Mouse (Mus musculus): ENCODE data around the gene Atp6v0e. TPM values are rescaled to one million over a fixed set of nuclear protein-coding genes. Genes with fewer than 3 reads are reported as not detected.

The Atp6v0e gene
- polyA plus RNA-seq, 1 experiment from 2014 or later: 122 TPM

- no peak overlapping the region for H3K4me3 ChIP-seq (ENCODE audit: low read depth, low read length)
- WGBS: 91% methylated on average over 8 of the region's 8 CpGs
- H3K4me2 ChIP-seq (ENCODE audit: low read depth): no peak overlapping the region
- ATAC-seq (ENCODE audit: insufficient read depth, low FRiP score, low TSS enrichment) (no peak), DNase-seq (ENCODE audit: low spot score) (no peak)
- no peaks in the 10 kb centered on the region for H3K27me3 ChIP-seq (ENCODE audit: control insufficient read depth, insufficient read depth, low read length)
- H3K9ac ChIP-seq (ENCODE audit: low read length): no peak overlapping the region
- H3K4me1 ChIP-seq (ENCODE audit: control insufficient read depth, insufficient read depth, low read length): 0 out of 2 replicates have a peak, but pooled peaks cover 5% of the 10 kb centered on the region
- no peak overlapping the region for H3K27ac ChIP-seq (ENCODE audit: low read depth, low read length)
- peaks cover 11% of the 10 kb centered on the region for H3K36me3 ChIP-seq (ENCODE audit: control insufficient read depth, insufficient read depth, low read length)
- no peaks in the 10 kb centered on the region for H3K9me3 ChIP-seq (ENCODE audit: control insufficient read depth, low read length)
These were observed 17.6 kb upstream of the Atp6v0e start for GRCm38 (mm10) chr17:26645411-26645854.

GRCm38 (mm10) chr17:26647283-26647682 lies 15.7 kb upstream of the Atp6v0e start:
- Histone ChIP-seq H3K27me3 (ENCODE audit: control insufficient read depth, insufficient read depth, low read length) (no peaks in the 10 kb centered on the region), H3K27ac (ENCODE audit: low read depth, low read length) (no peak overlapping the region), H3K4me2 (ENCODE audit: low read depth) (no peak overlapping the region), H3K4me3 (ENCODE audit: low read depth, low read length) (no peak overlapping the region), H3K9ac (ENCODE audit: low read length) (no peak overlapping the region), H3K9me3 (ENCODE audit: control insufficient read depth, low read length) (no peaks in the 10 kb centered on the region), H3K4me1 (ENCODE audit: control insufficient read depth, insufficient read depth, low read length) (0 out of 2 replicates have a peak, but pooled peaks cover 5% of the 10 kb centered on the region), H3K36me3 (ENCODE audit: control insufficient read depth, insufficient read depth, low read length) (peaks cover 2% of the 10 kb centered on the region; the same call in 1 of the 2 replicates)
- no peak for ATAC-seq (ENCODE audit: insufficient read depth, low FRiP score, low TSS enrichment)
- DNase-seq (ENCODE audit: low spot score): no peak
- 86% methylated on average over 13 of the region's 13 CpGs for WGBS

GRCm38 (mm10) chr17:26649565-26649964 lies 13.5 kb upstream of the Atp6v0e start:
- no peak for ATAC-seq (ENCODE audit: insufficient read depth, low FRiP score, low TSS enrichment)
- H3K9ac ChIP-seq (ENCODE audit: low read length): no peak overlapping the region
- 0 out of 2 replicates have a peak, but pooled peaks cover 2% of the 10 kb centered on the region for H3K4me1 ChIP-seq (ENCODE audit: control insufficient read depth, insufficient read depth, low read length)
- H3K9me3 ChIP-seq (ENCODE audit: control insufficient read depth, low read length): no peaks in the 10 kb centered on the region
- no peak for DNase-seq (ENCODE audit: low spot score)
- H3K4me3 ChIP-seq (ENCODE audit: low read depth, low read length): no peak overlapping the region
- no peak overlapping the region for H3K4me2 ChIP-seq (ENCODE audit: low read depth)
- no peaks in the 10 kb centered on the region for H3K27me3 ChIP-seq (ENCODE audit: control insufficient read depth, insufficient read depth, low read length)
- WGBS: 83% methylated on average over 4 of the region's 4 CpGs
- H3K27ac ChIP-seq (ENCODE audit: low read depth, low read length): no peak overlapping the region
- H3K36me3 ChIP-seq (ENCODE audit: control insufficient read depth, insufficient read depth, low read length): no peaks in the 10 kb centered on the region

- no peaks in the 10 kb centered on the region for H3K4me1 ChIP-seq (ENCODE audit: control insufficient read depth, insufficient read depth, low read length)
- H3K36me3 ChIP-seq (ENCODE audit: control insufficient read depth, insufficient read depth, low read length): no peaks in the 10 kb centered on the region
- no peak overlapping the region for H3K9ac ChIP-seq (ENCODE audit: low read length)
These were observed 12.3 kb upstream of the Atp6v0e start for GRCm38 (mm10) chr17:26650451-26651363.

GRCm38 (mm10) chr17:26658854-26659572 lies 4.0 kb upstream of the Atp6v0e start:
- Histone ChIP-seq H3K27me3 (ENCODE audit: control insufficient read depth, insufficient read depth, low read length) (no peaks in the 10 kb centered on the region), H3K9me3 (ENCODE audit: control insufficient read depth, low read length) (no peaks in the 10 kb centered on the region), H3K4me3 (ENCODE audit: low read depth, low read length) (no peak overlapping the region), H3K4me2 (ENCODE audit: low read depth) (no peak overlapping the region), H3K27ac (ENCODE audit: low read depth, low read length) (no peak overlapping the region), H3K9ac (ENCODE audit: low read length) (no peak overlapping the region), H3K36me3 (ENCODE audit: control insufficient read depth, insufficient read depth, low read length) (no peaks in the 10 kb centered on the region), H3K4me1 (ENCODE audit: control insufficient read depth, insufficient read depth, low read length) (0 out of 2 replicates have a peak, but pooled peaks cover 3% of the 10 kb centered on the region)
- no peak for ATAC-seq (ENCODE audit: insufficient read depth, low FRiP score, low TSS enrichment)
- DNase-seq (ENCODE audit: low spot score): no peak
- 50% methylated on average over 17 of the region's 21 CpGs for WGBS

More at GRCm38 (mm10) chr17:26650451-26651363, 12.3 kb upstream of the Atp6v0e start:
- ATAC-seq (ENCODE audit: insufficient read depth, low FRiP score, low TSS enrichment): no peak
- peak; percentile 29 for DNase-seq (ENCODE audit: low spot score)
- no peak overlapping the region for H3K4me2 ChIP-seq (ENCODE audit: low read depth)
- no peak overlapping the region for H3K27ac ChIP-seq (ENCODE audit: low read depth, low read length)
- no peak overlapping the region for H3K4me3 ChIP-seq (ENCODE audit: low read depth, low read length)
- WGBS: 83% methylated on average over 14 of the region's 14 CpGs
- no peaks in the 10 kb centered on the region for H3K27me3 ChIP-seq (ENCODE audit: control insufficient read depth, insufficient read depth, low read length)
- no peaks in the 10 kb centered on the region for H3K9me3 ChIP-seq (ENCODE audit: control insufficient read depth, low read length)

GRCm38 (mm10) chr17:26659573-26659915 lies 3.5 kb upstream of the Atp6v0e start:
- DNase-seq (ENCODE audit: low spot score) (no peak), ATAC-seq (ENCODE audit: insufficient read depth, low FRiP score, low TSS enrichment) (no peak)
- H3K9ac ChIP-seq (ENCODE audit: low read length): no peak overlapping the region
- no peak overlapping the region for H3K27ac ChIP-seq (ENCODE audit: low read depth, low read length)
- H3K4me1 ChIP-seq (ENCODE audit: control insufficient read depth, insufficient read depth, low read length): 0 out of 2 replicates have a peak, but pooled peaks cover 3% of the 10 kb centered on the region
- H3K4me3 ChIP-seq (ENCODE audit: low read depth, low read length): no peak overlapping the region
- no peaks in the 10 kb centered on the region for H3K27me3 ChIP-seq (ENCODE audit: control insufficient read depth, insufficient read depth, low read length)
- no peak overlapping the region for H3K4me2 ChIP-seq (ENCODE audit: low read depth)
- H3K36me3 ChIP-seq (ENCODE audit: control insufficient read depth, insufficient read depth, low read length): no peaks in the 10 kb centered on the region
- no peaks in the 10 kb centered on the region for H3K9me3 ChIP-seq (ENCODE audit: control insufficient read depth, low read length)
- WGBS: 62% methylated on average over 3 of the region's 3 CpGs

GRCm38 (mm10) chr17:26660192-26660912 lies 2.7 kb upstream of the Atp6v0e start:
- no peaks in the 10 kb centered on the region for H3K9me3 ChIP-seq (ENCODE audit: control insufficient read depth, low read length)
- H3K4me2 ChIP-seq (ENCODE audit: low read depth): no peak overlapping the region
- ATAC-seq (ENCODE audit: insufficient read depth, low FRiP score, low TSS enrichment) (no peak; the same call in 1 of the 2 replicates), DNase-seq (ENCODE audit: low spot score) (peak; percentile 84)
- no peak overlapping the region for H3K27ac ChIP-seq (ENCODE audit: low read depth, low read length)
- no peak overlapping the region for H3K4me3 ChIP-seq (ENCODE audit: low read depth, low read length)
- no peaks in the 10 kb centered on the region for H3K36me3 ChIP-seq (ENCODE audit: control insufficient read depth, insufficient read depth, low read length)
- H3K27me3 ChIP-seq (ENCODE audit: control insufficient read depth, insufficient read depth, low read length): no peaks in the 10 kb centered on the region
- WGBS: 27% methylated on average over 21 of the region's 21 CpGs
- no peak overlapping the region for H3K9ac ChIP-seq (ENCODE audit: low read length)
- H3K4me1 ChIP-seq (ENCODE audit: control insufficient read depth, insufficient read depth, low read length): 0 out of 2 replicates have a peak, but pooled peaks cover 3% of the 10 kb centered on the region

- WGBS: 82% methylated on average over 5 of the region's 5 CpGs
- H3K27me3 ChIP-seq (ENCODE audit: control insufficient read depth, insufficient read depth, low read length): no peaks in the 10 kb centered on the region
- H3K9me3 ChIP-seq (ENCODE audit: control insufficient read depth, low read length): no peaks in the 10 kb centered on the region
- H3K36me3 ChIP-seq (ENCODE audit: control insufficient read depth, insufficient read depth, low read length): no peaks in the 10 kb centered on the region
- H3K4me2 ChIP-seq (ENCODE audit: low read depth): no peak overlapping the region
- H3K9ac ChIP-seq (ENCODE audit: low read length): no peak overlapping the region
- H3K4me3 ChIP-seq (ENCODE audit: low read depth, low read length): no peak overlapping the region
- no peak for DNase-seq (ENCODE audit: low spot score)
- H3K4me1 ChIP-seq (ENCODE audit: control insufficient read depth, insufficient read depth, low read length): 0 out of 2 replicates have a peak, but pooled peaks cover 3% of the 10 kb centered on the region
- no peak for ATAC-seq (ENCODE audit: insufficient read depth, low FRiP score, low TSS enrichment)
- H3K27ac ChIP-seq (ENCODE audit: low read depth, low read length): no peak overlapping the region
These were observed 827 bp upstream of the Atp6v0e start for GRCm38 (mm10) chr17:26662204-26662603.
